Mouse (Mus musculus) thymus, postnatal 4 days (tissue): ENCODE measurements around the gene Ceacam19.

ENCODE experiments used
- DNase-seq: peaks from one replicate; pipeline ENCODE4 v3.0.0; 2021

The Ceacam19 gene

GRCm38 (mm10) chr7:19876781-19877425 is 10.9 kb downstream of the Ceacam19 start:
- no peak for DNase-seq

GRCm38 (mm10) chr7:19875948-19876682 is 11.7 kb downstream of the Ceacam19 start:
- peak; percentile 56 for DNase-seq

- peak; percentile 87 for DNase-seq
These were observed 15.7 kb downstream of the Ceacam19 start for GRCm38 (mm10) chr7:19871943-19872601.

GRCm38 (mm10) chr7:19871137-19871621 is 16.6 kb downstream of the Ceacam19 start:
- DNase-seq = peak; percentile 50

- DNase-seq = no peak
These were observed 19.9 kb downstream of the Ceacam19 start for GRCm38 (mm10) chr7:19867751-19868399.

GRCm38 (mm10) chr7:19866490-19866889 is 21.3 kb downstream of the Ceacam19 start:
- no peak for DNase-seq

GRCm38 (mm10) chr7:19865246-19866036 is 22.3 kb downstream of the Ceacam19 start:
- no peak for DNase-seq

- no peak for DNase-seq
These were observed 23.5 kb downstream of the Ceacam19 start for GRCm38 (mm10) chr7:19864241-19864640.

GRCm38 (mm10) chr7:19861199-19861598 is 26.6 kb downstream of the Ceacam19 start, which contains the start of gene Ceacam16:
Gene Ceacam16 (minus strand): TSS chr7:19861299.
- no peak for DNase-seq

GRCm38 (mm10) chr7:19859740-19860139 is 28.0 kb downstream of the Ceacam19 start:
- peak; percentile 56 for DNase-seq

- DNase-seq = no peak
These were observed 31.5 kb downstream of the Ceacam19 start for GRCm38 (mm10) chr7:19856283-19856682.

- no peak for DNase-seq
These were observed 32.1 kb downstream of the Ceacam19 start for GRCm38 (mm10) chr7:19855663-19856062.

GRCm38 (mm10) chr7:19853526-19853925 is 34.2 kb downstream of the Ceacam19 start:
- no peak for DNase-seq

GRCm38 (mm10) chr7:19851858-19852570 is 35.8 kb downstream of the Ceacam19 start, which contains the start of gene Gm19345:
Gene Gm19345 (plus strand): TSS chr7:19852003.
- DNase-seq = peak; percentile 74

GRCm38 (mm10) chr7:19844521-19845171 is 43.1 kb downstream of the Ceacam19 start:
- peak; percentile 81 for DNase-seq

GRCm38 (mm10) chr7:19843561-19843960 is 44.2 kb downstream of the Ceacam19 start:
- peak; percentile 88 for DNase-seq

GRCm38 (mm10) chr7:19842885-19843504 is 44.8 kb downstream of the Ceacam19 start:
- peak; percentile 57 for DNase-seq

- peak; percentile 71 for DNase-seq
These were observed 45.9 kb downstream of the Ceacam19 start for GRCm38 (mm10) chr7:19841686-19842413.

GRCm38 (mm10) chr7:19840936-19841335 is 46.8 kb downstream of the Ceacam19 start:
- DNase-seq = no peak

- DNase-seq = no peak
These were observed 47.4 kb downstream of the Ceacam19 start for GRCm38 (mm10) chr7:19840371-19840770.
